Mouse (Mus musculus): ENCODE results near the gene Ap1m1.
A peak's percentile ranks its signal among the peaks of the same experiment; 100 is the strongest.

Gene Ap1m1

DNA sequence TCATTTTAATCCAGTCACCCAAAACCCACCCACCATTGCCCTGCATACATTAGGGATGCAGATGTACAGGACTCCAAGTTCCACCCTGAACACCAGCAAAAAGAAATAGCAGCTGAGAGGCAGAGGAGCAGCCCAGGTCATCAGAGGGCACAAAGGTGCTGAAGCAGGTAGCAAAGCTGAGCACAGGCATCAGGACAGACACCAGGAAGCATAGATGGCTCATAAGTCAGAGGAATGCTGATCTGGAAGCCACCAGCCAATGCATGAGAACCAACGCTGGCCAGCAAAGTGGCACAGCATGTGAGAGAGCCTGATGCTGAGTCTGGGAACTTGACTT lies 18.1 kb downstream of the Ap1m1 start:
- DNase-seq (ENCODE audit: extremely low spot score, low spot score), result no peak

DNA sequence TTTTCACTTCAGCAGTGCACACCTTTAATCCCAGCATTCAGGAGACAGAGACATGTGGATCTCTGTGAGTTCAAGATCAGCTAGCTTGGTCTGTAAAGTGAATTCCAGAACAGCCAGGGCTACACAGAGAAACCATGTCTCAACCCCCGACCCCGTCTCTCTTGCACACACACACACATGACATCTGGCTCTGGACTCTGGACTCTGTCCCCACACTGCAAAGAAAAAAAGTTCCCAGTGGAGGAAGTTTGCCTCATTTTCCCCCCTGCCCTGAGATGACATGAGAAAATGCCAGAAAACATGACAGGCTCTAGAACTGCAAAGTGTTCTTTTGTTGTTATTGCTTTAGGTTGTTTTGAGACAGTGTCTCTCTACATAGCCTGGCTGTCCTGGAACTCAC lies 20.0 kb downstream of the Ap1m1 start:
- DNase-seq (ENCODE audit: extremely low spot score, low spot score), result no peak

DNA sequence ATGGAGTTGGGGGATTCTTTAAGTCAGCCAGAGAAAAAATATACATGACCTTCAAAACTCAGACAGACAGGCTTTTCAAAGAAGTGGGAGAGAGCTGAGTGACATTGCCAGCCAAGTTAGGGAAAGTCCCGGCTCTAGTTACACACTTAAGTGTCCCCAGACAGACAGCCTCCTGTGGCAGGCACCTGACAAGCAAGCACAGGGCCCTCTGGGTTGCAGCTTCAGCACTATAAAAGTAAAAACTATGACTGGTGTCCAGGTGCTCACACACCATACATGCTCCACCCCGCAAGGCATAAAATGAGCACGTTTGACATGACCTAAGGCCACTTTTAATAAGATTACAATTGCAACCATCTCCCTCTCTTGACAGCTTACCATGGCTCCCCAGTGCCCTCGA lies 20.8 kb downstream of the Ap1m1 start:
- DNase-seq (ENCODE audit: extremely low spot score, low spot score), result no peak

DNA sequence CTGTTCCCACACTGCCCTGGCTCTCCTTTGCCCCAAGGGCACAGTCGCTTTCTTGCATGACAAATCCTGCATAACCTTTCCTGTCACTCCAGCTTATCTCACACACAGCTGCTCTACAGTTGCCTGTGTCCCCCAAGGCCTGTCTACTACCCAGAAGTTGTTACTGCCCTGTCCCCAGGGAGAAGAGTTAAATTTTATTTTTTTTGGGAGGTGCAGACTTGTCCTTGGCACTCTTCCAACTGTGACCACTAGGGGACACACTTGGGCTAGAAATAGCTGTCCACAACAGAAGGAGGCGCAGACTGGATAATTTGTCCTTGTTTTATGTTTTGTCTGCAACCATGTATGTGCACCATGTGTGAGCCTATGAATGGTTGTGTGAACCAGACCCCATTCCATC lies 21.2 kb downstream of the Ap1m1 start:
- peak; percentile 55 for DNase-seq (ENCODE audit: extremely low spot score, low spot score)

DNA sequence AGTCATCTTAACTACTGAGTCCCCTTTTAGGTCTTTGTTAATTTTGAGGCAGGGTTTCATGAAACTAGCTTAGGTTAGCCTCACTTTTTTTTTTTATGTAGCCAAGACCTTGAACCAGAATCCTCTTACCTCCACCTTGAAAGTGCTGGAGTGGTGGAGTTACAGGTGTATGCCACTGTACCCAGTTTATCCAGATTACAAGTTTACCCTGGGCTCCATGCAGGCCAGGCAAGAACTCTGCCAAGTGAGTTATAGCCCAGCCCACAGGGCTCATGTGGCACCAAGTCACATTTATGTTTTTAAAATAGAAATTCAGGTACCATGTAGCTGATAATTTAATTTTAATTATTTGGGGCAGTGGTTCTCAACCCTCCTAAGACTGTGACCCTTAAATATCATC lies 21.6 kb downstream of the Ap1m1 start:
- DNase-seq (ENCODE audit: extremely low spot score, low spot score), result no peak

DNA sequence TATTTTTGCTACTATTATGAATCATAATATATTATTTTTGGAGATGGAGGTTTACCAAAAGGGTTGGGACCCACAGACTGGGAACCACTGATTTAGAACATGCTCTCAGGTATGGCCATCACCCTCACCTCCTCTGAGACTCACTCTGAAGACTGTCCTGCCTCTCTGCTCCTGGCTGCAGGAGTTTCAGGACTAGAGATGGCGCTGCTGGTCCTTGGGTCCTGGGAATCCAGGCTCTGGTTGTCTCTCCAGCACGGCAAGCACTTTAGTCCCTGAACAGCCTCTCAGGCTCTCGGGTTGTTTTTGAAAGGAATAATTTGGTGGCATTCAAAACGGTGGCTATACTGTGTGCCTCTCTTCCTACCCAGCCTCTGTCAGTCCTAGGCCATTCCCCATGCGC lies 22.1 kb downstream of the Ap1m1 start:
- DNase-seq (ENCODE audit: extremely low spot score, low spot score), result no peak

DNA sequence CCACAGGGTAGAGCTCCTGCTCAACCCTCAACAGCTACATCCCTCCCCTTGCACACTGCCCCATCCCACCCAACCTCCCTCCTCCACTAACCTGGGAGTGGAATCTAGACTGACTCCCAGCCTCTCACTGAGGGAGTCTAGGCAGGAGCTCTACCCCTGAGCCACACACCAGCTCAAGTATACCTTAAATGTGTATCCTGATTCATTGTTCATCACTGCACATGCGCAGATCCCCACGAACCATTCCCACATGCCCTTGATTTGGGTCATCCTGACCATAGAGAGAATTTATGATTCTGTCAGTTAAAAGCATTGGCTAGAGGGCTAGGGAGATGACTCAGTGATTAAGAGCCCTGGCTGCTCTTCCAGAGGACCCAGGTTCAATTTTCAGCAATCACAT lies 22.9 kb downstream of the Ap1m1 start:
- no peak for DNase-seq (ENCODE audit: extremely low spot score, low spot score)

DNA sequence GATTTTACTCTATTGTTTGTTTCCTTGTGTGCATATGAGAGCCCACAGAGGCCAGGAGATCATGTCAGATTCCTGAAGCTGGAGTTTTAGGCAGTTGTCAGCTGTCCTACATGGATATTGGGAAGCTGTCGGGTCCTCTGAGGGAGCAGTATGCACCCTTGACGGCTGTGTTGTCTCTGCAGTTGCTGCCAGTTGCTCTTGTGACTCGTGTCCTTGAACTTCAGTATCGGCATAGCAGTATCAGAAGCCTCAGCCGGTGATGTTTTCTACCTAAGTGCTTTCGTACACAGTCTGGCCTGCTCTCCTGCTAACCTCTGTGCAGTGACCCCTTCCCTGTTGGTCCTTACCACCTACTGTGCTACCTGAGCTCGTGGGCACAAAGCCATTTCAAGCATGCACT lies 23.6 kb downstream of the Ap1m1 start:
- no peak for DNase-seq (ENCODE audit: extremely low spot score, low spot score)

DNA sequence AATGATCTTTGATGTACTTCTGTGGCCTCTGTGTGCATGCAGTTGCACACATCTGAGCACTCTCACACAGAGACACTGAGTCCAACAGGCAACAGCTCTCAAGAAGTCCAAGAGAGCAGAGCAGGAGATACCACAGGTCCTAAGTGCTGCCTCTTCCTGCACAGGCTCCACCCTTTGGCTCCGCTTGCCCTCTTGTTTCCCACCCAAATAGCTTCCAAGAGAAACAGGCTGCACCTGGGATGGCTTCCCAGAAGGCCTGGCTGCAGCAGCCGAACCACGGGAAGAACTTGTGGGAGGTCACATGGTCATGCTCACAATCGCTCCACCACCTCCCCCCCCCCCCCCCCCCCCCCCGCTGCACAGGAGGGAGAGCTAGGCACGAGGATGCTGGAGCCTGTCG lies 25.5 kb downstream of the Ap1m1 start:
- DNase-seq (ENCODE audit: extremely low spot score, low spot score), result no peak

DNA sequence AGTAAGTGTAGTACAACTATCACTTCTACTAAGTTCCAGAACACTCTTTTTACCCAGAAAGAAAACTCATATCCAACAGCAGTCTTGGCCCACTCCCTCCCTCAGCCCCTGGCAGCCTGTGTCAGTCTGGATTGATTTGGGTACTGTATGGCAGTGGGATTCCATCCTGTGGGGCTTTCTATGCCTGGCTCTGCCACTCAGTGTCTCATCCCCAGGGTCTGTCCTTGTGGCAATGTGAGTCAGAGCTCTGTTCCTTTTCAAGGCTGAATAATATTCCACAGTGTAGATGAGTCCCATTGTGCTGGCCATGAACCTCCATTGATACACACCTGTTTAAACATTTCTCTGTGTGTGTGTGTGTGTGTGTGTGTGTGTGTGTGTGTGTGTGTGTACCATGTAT lies 26.9 kb downstream of the Ap1m1 start:
- no peak for DNase-seq (ENCODE audit: extremely low spot score, low spot score)

DNA sequence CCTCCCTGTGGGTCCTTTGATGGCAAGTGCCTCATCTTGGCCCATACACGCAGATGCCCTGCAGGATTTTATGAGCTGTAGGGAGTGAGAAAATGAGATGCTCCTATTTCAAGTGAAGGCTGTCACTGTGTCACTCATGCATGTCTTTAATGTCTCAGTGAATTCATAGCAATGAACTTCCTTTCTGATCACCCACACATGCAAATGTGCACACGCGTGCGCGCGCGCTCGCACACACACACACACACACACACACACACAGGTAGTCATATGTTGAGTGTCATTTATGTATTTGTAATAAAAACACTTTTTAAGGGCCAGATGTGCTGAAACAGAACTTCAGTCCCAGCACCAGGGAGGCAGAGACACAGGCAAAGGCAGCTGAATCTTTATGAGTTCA lies 27.3 kb downstream of the Ap1m1 start:
- DNase-seq (ENCODE audit: extremely low spot score, low spot score), result no peak

DNA sequence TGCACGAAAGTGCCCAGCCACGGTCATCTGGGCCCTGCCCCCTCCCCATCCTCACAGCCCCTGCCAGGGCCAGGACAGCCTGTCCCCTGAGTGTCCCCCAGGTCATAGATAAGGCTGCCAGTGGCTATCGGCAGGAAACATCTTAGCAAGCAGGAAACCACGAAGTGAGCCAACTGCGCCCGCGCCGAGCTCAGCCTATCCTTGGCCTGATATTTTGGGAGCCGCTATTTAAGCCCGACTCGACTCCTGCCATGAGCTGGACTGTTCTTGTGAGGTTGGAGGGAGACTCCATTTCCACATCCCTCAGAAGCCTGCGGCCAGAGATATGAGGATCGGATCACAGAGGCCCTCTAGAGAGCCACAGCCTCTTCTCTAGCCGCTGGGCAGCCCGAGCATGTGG lies 28.5 kb downstream of the Ap1m1 start:
- peak; percentile 14 for DNase-seq (ENCODE audit: extremely low spot score, low spot score)

DNA sequence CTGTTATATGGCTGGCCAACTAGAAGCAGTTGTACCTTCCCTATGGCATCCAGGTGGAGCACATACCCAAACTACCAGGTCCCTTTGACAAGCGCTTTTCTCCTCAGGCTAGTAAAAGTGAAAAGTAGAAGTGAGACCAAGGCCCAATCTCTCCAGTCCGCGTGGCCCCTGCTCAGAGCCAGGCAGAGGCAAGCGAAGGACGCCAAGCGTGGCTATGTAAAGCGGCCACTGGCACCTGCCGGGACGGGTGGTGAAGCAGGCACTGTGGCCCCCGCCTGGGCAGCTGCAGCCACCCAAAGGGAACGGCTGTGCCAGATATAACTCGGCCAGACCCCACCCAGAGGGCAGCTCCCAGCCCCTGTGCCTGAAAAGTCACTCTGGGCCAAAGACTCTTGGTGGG lies 30.8 kb downstream of the Ap1m1 start:
- no peak for DNase-seq (ENCODE audit: extremely low spot score, low spot score)

DNA sequence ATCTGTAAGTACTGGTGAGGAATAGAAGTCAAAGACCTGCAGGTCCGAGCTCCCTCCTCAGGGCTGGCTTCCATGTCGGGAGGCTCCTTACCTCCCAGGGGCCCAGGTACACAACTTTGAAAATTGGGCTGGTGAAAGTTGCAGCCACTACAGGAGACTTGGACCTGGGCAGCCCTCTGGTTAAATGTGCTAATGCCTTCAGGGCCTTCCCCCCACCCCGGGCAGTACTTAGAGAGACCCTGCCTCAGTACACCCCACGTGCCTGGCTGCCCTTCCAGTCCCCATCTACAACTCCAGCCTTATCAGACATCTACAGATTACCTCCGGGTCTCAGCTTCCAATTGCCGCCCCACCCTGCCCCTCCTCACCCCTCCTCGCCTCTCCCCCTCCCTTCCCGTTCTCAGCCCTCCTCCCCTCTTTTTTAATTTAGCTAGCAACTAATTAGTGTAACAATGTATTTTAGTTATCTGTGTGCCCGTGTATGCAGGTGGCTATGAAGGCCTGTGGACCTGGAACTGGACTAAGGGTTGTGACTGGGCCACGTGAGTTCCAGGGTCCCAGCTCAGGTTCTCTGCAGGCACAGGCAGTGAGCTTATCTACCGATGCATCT lies 31.3 kb downstream of the Ap1m1 start:
- DNase-seq (ENCODE audit: extremely low spot score, low spot score), result no peak

DNA sequence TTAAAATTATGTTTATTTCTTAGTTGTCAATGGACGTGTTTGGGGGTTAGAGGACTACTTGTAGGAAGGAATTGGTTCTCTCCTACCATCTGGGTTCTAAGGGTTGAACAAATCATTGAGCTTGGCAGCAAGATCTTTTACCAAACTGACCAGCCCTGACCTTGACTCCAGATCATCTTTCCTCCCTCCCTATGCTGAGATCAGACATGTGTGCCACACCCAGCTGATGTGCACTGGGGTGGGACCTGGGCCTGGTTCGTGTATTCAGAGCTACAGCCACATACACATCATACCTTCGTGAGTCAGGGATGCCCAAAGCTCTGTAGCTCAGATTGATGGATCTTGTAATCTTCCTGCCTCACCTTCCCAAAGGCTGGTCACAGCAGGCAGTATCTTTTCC lies 31.9 kb downstream of the Ap1m1 start:
- no peak for DNase-seq (ENCODE audit: extremely low spot score, low spot score)

DNA sequence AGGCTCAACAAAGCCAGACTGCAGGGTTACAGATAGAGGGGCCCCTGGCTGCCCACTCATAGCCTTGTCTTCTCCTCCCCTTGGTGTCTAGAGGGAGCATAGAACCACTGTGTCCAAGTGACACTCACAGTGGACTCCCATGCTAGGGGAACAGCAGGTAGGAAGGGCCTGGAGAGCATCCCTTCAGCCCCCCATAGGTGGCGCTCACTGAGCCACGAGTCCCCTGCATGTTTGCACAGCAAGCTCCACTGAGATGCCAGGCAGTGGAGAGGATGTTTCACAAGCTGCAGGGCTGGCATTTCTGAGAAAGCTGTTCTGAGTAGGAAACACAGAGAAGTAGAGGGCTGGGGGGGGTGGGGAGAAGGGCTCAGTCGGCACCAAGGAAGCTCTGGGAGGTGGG lies 32.5 kb downstream of the Ap1m1 start:
- peak; percentile 35 for DNase-seq (ENCODE audit: extremely low spot score, low spot score)

DNA sequence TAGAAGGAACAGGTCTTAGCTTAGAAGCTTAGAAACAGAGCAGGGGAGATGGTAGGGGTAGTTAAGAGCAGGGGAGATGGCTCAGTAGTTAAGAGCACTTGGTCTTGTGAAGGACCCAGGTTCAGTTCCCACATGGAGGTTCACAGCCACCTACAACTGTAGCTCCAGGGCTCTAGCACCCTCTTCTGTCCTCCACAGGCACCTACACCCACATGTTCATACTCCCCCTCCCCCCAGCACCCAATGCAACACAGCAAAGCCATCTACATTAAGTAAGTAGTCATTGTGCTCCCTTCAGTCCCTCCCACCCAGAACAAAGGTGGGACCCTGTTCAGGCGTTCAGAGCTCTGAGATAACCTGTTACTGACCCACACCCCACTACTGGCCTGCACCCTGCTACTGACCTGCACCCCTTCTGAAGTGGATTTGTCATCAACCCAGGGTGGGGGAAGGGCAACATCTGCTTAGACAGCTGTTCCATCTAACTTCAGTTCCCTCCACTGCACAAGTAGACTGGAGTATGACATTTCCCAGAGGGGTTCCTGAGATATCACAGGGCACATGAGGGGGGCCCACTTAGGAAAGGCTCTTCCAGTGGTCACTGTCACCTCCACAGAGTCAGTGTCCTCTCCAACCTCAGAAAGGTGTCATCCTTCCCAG lies 33.4 kb downstream of the Ap1m1 start:
- no peak for DNase-seq (ENCODE audit: extremely low spot score, low spot score)

DNA sequence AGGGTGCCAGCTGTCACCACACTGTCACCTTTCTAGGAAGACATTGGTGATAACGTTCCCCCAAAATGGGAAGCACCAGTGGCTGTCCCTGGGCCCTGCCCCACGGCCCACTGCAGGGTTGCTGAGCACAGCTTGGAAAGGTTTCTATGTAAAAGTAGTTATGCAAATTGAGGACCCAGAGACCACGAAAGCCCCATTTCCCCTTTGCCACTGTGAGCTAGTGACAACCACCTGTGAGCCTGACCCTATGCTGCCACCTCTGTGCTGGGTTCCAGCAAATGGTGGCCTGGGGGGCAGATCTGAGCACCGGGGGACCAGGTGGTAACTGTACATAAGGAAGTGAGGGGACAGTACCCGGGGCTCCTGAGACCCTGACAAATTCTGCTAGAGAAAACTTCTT lies 34.0 kb downstream of the Ap1m1 start:
- no peak for DNase-seq (ENCODE audit: extremely low spot score, low spot score)

DNA sequence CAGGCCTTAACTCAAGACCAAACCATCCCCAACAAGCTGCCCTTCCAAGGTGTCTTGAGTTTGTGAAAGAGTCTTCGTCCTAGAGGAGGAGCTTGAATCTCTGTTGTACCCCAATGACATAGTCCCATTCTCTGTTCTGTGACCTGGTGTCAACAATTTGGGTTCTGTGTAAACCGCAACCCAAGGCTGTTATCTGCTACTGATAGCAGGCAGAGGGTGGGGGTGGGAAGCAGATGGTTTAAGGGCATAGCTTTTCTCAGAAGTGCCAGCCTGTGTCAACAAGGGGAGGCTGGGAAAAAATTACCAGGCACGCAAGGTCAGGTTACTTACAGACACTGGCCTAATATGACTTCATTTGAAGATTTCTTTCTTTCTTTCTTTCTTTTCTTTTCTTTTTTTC lies 37.4 kb downstream of the Ap1m1 start:
- no peak for DNase-seq (ENCODE audit: extremely low spot score, low spot score)

DNA sequence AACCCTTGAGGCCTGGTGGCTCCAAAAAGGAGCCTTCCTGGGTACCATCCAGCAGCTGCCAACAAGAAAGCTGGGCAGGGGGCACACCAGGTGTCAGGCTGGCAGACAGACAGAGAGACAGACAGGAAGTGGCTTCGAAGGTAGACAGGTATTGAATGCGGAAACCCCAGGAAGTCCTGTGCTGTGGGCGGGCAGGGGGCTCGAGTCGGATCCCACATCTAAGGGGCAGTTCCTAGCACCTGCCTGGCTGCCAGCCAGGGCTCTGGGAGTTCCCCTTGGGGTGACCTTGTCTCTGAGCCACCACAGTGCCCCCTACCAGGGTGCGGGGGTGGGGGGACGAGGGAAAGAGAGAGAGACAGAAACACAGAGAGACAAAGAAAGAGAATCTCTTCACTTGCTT lies 39.3 kb downstream of the Ap1m1 start:
- DNase-seq (ENCODE audit: extremely low spot score, low spot score), result no peak

DNA sequence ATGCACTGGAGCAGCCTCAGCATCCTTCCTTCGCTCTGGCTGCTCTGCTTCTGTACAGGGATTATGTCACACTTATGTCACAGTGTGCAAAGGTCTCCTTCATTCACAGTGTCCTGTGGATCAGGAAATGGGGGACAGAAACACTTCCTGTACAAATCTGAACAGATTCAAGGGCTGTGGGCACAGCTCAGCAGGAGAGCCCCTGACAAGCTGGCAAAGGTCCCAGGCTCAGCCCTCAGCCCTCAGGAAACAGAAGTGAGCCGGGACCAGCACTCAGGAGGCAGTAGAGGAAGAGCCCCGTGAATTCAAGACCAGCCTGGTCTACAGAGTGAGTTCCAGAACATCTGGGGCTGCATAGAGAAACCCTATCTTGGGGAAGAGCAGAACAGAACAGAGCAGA lies 41.8 kb downstream of the Ap1m1 start:
- no peak for DNase-seq (ENCODE audit: extremely low spot score, low spot score)

DNA sequence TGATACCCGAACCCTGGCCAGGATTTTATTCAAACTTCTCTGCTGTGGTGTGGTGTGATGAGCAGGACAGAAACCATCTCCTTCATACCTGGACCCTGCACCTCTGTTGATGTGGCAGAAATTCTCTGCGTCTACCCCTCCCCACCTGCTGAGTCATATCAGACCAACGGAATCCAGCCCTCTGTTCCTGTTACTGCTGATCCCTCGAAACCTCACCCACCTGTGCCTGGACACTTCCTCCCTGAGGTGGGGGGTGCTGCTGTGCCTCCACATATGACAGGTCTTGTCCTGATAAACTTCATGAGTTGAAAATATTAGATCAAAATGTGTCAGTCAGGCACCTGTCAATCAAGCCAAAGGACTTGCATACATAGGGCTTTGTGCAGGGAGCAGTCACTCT lies 45.5 kb downstream of the Ap1m1 start:
- no peak for DNase-seq (ENCODE audit: extremely low spot score, low spot score)

DNA sequence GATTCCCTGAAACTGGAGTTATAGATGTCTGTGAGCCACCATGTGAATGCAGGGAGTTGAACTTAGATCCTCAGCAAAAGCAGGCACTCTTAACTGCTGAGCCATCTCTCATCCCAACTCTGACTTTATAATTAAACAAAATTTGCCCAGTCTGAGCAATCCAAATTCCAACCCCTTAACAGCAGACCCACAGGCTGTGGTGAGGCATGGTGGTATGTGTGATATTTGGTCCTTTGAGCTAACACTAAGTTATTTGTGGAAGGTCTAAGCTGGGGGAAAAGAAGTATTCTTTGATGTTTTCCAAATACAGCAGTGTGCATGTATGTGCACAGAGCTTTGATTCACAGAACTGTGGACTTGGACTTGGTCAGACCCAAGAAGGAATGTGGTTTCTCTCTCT lies 49.2 kb downstream of the Ap1m1 start:
- no peak for DNase-seq (ENCODE audit: extremely low spot score, low spot score)

DNA sequence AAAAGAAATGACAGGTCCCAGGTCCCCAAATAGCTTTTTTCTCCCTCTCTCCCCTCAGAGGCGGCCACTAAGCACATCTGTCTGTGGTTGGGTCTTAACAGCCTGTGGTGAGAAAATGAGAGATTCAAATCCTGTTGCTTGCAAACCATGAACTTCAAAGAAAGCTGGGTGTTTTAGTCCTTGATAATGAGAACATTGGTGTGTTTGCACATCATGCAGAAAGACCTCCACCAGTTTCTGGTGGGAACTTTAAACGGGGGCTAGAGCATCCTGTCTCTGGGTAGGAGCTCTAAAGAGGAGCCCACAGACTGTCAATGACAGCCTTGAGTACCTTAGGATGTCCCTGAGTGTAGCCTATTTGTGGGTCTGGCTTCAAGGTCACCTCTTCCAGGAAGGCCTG lies 51.3 kb downstream of the Ap1m1 start:
- no peak for DNase-seq (ENCODE audit: extremely low spot score, low spot score)
